Mouse (Mus musculus) CD4-positive, CD25-positive, alpha-beta regulatory T cell, adult 4 months (primary cell): ENCODE measurements around the gene Dffb. TPM values are rescaled to one million over a fixed set of nuclear protein-coding genes. Genes with fewer than 3 reads are reported as not detected.
"Not testable (repeated sequence)": the region's sequence is repeated elsewhere in the genome, so short reads cannot be mapped to it uniquely, and the experiment has no call there.

Source experiments
- ATAC-seq: one replicate; pipeline ENCODE4 v1.8.0; 2017
- polyA plus RNA-seq, 2 experiments: library from polyadenylated mRNA; unstranded; fragments of 100-300 nt; shearing (Covaris generic); gene quantifications; one replicate each; pipeline ENCODE4 v1.2.1; 2017

Gene Dffb
- polyA plus RNA-seq, 2 experiments from 2014 or later = 14.8 to 23.5 TPM

DNA sequence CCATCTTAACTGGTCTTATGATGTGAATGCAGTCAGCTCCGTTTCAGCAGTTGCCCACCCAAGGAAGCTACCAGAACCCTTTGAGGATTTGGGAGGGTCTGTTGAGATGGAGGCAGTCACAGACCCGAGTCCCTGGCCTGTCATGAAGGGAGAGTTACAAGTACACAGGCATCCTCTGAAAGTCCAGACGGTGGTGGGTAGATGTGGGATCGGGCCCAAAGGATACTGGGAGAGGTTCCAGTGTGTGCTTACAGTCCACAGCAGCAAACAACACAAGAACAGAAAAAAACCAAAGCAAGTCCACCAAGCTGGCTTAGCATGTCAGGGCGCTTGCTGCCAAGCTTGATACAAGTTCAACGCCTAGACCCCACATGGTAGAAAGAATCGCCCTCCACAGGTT lies 12.3 kb downstream of the Dffb start:
- no peak for ATAC-seq

DNA sequence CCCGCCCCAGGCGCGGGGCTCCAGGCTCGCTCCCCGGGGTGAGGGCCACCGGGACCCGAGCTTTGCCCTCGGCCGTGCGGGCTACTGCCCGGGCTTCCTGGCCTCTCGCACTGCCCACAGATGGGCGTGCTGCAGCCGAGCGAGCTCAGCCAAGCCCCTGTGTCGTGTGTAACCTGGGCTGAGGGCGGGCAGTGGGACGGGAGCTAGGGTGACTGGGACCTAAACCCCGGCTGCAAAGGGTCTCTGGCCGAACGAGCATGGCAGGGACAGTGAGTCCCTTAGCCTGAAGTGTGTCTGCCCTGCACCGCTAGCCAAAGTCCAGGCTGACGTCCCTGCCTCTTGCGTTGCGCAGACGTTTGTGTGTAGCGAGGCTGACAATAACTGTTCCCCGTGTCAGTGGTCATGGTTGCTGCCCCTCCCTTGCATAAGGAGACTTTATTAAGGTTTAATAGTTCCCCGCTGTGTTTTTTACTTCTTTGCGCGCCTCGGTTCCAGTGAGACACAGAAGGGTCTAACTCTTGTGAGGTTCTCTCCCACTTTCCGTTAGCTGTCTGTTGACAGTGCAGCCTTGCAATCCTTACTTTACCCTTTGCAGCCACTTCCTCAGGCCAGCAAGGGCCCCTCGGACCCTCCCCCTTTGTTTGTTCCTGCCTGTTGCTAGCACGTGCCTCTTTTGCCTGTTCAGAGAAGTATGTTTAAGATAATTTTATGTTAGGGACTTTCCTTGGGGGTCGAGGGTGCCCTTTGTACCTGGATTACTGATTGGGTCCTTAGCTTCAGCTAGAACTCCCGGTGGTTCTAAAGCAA lies 17.3 kb downstream of the Dffb start:
- no peak for ATAC-seq

DNA sequence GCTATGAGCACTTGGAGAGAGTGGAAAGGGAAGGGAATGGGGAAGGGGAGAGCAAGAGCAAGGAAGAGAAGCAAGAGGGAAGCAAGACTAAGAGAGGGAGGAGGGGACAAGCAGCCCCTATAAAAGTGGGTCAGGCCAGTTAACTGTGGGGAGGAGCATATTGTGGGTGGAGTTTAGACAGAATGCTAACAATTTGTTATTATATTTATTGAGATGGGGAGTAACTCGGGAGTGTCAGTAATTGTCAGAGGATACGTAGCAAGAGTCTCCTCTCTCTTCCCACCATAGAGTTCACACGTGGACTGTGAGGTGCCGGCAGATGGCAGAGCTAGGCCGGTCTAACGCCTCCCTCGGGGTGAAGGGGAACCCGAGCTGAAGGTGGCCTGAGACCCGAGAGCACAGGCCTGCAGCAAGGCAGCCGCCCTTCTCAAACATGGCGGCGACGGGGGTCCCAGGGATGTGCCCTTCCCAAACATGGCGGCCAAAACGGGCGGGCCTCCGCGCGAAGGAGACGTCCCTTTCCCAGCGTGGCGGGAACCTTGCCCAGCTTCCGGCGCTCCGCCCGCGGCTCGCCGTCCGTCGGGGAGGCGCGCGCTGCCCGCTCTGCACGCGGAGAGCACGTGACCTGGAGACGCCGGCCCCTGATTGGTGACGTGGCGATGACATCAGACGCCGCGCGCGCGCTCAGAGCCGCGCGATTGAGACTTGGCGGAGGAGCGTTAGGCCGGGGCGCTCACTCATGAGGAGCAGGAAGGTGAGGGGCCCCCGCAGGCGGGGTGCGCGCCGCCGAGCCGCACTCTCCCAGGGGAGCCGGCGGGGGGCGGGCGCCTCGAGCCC lies 18.1 kb downstream of the Dffb start, which contains the start of gene A430005L14Rik:
A430005L14Rik (plus strand) TSS at position 669 of the 837 bp plus-strand sequence.
- ATAC-seq = peak; percentile 93

DNA sequence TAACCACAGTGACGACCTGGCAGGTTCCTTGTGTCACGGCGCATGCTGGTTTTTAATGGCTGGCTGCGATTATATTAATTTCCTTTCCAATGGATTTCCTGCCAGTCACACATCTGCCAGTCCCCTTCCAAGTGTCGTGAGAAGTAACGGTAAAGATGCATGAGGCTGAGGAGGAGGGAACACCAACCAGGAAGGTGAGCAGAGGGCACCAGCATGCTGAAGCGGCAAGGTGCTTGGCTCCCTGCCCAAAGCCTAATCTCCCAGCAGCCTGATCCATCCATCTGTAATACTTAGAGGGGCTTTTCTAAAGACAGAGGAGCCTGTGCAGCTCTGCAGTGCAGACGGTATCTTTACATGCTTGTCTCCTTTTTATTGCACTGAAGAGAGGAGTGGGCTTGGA lies 19.3 kb downstream of the Dffb start:
- ATAC-seq = no peak

DNA sequence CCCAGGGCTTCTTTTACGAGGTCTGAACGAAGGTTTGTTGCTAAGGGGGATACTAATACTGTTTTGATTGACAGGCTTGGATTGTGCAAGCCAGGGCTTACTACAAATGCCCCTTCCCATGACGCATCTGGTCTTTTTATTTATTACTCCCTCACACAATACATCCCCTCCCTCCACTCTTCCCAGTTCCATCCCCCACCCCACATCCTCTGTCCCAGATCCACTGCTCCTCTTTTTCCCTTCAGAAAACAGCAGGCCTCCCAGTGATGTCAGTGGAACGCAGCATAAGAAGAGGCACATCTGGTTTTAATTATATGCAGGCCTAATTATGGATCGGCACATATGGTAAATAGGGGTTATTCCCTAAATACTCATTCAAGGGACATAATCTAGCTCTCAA lies 23.2 kb downstream of the Dffb start:
- no peak for ATAC-seq

DNA sequence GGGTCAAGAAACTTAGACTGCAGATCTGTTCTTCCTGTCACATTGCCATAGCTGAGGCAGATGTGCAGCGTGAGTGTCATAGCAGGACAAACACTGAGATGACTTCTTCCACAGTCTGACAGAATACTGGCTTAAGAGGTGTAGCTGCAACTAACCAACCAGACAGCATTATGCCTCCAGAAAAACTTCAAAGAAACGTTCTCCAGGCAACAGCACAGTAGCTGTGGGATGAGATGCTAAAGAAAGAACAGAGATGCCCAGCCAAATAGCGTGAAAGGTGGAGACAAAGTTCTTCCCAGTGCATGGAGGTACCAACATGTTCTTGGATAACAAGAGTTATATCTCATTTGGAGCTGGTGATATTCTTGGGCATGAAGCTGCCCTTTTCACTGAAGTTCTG lies 23.8 kb downstream of the Dffb start:
- no peak for ATAC-seq

DNA sequence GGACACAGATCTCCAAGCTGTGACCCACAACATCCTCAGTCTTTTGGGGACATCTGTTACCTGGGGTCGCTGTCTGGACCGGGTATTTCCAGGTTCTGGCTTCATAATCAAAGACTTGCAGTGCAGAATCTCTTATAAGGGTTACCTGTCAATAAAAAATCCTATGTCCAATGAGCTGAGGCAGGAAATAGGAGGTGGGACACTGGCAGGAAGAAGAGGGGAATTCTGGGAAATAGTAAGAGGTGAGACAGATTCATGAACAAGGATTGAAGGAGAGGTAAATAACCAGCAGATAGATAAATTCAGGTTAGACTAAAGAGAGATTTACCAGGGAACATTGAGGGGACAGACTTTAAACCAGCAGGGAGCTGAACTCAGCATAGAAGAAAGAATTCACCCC lies 24.6 kb downstream of the Dffb start:
- ATAC-seq = no peak

DNA sequence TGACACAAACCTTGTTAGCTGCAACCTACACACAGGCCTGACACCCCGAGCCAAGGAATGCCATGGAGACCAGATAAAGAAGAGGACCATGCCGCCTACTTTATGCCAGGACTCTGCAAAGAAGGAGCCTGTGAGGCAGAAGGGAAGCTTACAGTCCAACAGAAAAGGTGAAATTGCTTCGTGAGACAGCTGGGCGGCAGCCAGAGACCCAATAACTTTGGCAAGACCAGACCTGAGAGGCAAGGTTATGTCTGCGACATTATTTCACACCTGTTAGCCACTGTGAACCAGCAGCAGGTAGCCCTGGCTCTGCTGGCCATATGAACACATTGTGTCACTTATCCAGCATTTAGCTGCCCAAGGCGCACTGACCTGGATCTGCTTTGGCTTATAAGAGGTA lies 29.2 kb downstream of the Dffb start:
- ATAC-seq = no peak

DNA sequence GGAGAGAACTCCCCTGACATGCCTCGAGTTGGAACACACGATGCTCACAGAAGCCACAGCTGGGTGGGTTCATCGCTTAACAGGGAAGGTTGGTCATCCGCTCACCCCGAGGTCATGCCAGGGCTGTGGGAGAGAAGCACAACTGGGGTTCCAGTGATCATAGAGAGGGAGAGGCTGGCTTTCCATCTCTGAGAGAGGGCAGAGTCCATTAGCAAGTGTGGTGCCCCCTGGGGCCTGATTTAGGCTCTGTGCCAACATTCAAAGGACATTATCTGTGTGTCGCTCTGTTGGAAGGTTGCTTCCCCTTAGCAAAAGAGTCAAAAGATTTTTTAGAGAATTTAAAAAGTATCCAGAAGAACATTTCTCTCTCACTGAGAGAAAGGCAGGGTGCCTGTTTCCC lies 30.7 kb downstream of the Dffb start:
- no peak for ATAC-seq

DNA sequence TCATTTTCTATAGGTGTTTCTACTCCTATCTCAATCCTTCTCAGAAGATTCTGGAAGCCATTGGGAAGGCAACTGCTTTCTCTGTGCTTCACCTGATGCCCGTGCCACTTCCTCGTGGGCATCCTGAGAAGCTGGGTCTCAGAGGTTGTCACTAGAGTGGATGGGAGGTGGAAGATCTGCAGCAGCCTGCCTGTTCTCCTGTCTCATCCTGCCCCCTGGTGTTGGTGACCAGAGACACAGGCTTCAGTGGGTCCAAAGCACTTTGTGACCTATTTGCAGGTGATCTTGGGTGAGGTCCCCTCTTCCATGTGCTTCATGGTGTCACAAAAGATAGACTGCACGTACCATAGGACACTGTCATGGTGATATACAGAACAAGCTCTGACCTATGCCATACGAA lies 31.7 kb downstream of the Dffb start:
- ATAC-seq = no peak

DNA sequence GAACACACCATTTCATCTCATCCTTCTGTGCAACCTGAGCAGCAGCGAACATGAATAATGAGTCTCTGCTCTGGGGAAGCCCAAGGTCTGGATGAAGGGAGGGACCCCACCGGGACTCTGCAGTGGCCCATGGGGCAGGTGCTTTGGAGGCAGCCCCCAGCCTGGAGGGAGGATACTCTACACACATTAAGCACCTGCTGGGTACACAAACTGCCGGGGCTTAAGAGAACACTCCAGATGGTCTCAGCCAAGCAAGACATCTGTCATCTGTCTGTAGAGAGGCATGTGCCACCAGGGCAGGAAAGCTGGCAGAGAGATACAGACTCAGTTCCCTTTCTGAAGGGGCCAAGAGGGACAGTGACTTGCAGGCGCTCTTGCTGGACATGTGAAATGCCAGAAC lies 45.0 kb downstream of the Dffb start:
- no peak for ATAC-seq

DNA sequence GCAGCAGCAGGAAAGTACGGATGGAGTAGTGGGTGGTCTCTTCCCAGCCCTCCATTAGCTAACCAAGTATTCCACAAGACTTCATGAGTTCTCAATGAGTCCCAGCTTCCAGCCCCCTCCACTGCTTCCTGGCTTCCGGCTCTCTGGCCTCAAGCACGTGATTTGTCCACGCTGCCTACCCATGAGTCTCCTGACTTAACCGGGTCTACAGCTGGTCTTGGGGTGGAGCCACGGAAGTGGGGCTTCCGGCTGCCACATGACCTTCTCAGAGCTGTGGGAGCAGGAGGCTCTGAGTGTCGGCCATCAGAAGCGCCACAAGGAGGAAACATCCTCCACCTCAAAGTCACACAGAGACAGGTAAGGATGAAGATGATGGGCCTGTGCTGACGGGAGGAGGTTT lies 45.5 kb downstream of the Dffb start:
- no peak for ATAC-seq

DNA sequence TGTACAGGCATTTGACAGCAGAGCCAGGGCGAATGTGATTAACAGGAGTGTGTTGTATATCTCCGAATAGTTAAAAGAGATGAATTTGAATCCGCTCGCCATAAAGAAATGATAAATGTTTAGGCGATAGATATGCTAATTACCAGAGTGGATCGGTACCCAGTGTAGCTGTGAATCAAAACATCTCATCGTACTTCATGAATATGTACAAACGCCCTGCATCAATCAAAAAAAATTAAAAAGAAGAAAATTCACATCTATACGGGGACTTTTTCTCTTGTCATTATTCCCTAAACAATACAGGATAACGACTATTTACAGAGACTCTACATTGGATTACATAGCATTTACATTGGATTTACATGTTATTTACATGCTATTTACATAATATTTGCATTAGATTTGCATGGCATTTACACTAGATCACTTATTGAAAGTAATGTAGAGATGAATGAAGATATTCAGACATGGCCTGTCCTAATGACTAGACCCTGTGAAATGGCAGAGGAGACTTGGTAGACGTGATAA lies 46.1 kb downstream of the Dffb start:
- no peak for ATAC-seq

DNA sequence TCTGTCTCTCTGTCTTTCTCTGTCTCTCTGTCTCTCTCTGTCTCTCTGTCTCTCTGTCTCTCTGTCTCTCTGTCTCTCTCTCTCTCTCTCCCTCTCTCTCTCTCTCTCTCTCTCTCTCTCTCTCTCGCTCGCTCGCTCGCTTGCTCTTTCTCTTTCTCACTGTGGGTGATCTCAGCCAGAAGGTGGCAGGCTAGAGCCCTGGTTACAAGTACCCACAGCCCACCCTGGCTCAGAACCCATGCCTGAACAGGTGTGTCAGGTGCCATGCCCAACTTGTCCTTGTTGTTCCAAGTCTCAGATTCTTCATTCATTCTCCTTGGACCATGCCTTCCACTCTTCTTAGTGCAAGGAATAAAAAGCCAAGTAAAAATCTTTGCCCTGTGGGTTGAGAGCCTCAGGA lies 52.8 kb downstream of the Dffb start:
- not testable (repeated sequence) for ATAC-seq

DNA sequence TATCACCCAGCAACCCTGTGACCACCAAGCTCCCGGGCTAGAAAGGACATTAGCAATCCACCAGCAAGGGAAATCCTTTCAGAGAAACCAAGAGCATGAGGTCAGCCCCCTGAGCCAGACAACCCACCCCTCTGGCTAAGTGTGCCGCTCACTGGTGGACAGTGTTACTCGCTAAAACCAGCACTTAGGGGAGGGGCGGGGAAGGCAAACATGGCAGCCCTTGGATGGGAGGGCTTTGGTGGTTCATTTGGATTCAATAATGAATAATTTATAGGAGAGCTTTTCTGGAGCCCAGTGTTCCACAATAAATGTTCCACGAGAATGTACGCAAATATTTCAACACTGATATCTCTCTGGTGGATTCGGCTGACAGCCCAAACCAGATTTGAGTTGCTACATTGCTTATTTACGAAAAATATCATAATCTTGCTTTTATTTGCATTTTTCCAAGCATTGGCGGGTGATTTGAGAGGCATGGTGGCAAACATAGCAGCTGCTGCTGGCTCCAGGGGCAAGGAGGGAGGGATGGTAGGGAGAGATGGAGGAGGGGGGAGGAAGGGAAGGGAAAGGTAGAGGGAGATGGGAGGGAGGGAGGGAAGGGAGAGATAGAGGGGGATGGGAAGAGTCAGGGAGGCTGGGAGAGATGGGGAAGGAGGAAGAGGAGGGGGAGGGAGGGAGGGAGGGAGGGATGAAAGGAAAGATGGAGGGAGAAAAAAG lies 54.3 kb downstream of the Dffb start:
- ATAC-seq = no peak

DNA sequence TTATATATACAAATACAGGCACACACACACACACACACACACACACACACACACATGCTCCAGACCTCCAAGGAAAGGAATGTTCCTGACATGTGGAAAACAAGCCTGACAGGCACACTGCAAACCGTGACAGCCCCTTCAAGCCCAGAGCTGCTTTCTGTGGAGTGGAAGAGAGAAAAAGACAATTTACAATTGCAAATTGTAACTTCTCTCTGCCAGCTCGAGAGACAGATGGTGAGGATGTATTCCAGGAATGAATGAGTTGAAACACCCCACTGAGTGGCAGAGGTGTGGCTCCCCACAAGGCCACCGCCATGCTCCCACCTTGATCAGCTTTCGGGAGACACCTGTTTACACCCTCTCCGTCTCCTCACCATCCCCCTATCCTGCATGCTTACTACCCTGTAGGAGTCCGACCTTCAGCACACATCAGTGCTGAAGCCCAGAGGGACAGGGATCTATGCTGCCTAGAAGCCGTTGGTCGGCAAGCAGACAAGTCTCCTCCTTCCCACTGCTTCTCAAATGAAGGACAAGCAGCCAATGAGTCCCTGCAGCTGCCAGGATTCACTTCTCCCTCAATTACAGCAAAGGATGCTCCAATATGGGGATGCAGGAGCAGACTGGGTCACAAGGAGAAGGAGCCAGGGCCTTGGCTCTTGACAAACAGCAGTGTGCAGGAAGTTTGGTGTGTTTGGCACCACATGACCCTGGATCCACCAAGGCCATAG lies 57.0 kb downstream of the Dffb start:
- no peak for ATAC-seq

Other genes with a start within 250 kb of the Dffb start
- gene A430005L14Rik, start 17.9 kb downstream of the Dffb start, polyA plus RNA-seq = 100 to 1,000 TPM; 103 to 106 TPM
- 1 to 10 TPM; 2.7 to 3.1 TPM for gene Cep104, start 68 bp upstream of the Dffb start, polyA plus RNA-seq
- 1 to 10 TPM; 4.6 to 7.3 TPM for gene Lrrc47, start 36.6 kb upstream of the Dffb start, polyA plus RNA-seq
- gene Smim1, start 51.1 kb upstream of the Dffb start, polyA plus RNA-seq = under 1 TPM; 0.12 to 0.65 TPM
- gene Ccdc27, start 67.6 kb upstream of the Dffb start, polyA plus RNA-seq = not detected
- gene Trp73, start 165.1 kb upstream of the Dffb start, polyA plus RNA-seq = not detected
- gene Wrap73, start 167.2 kb upstream of the Dffb start, polyA plus RNA-seq = 10 to 100 TPM; 27.0 to 28.9 TPM
- gene Tprgl, start 185.5 kb upstream of the Dffb start, polyA plus RNA-seq = 10 to 100 TPM; 11.4 to 28.4 TPM
- gene Megf6, start 195.6 kb upstream of the Dffb start, polyA plus RNA-seq = not detected